Mouse (Mus musculus) lung, adult 2 months (tissue): ENCODE results near the gene Gstm6.

Experiments used
- CTCF ChIP-seq: fragments of 200-500 bp; IDR thresholded peaks from 2 replicates; pipeline ENCODE4 v1.5.1; 2011; ENCODE audit warnings: mild to moderate bottlenecking, low read length, control low read depth; ENCODE audit not compliant: insufficient read depth
- POLR2A ChIP-seq: fragments of 200-500 bp; IDR thresholded peaks from 2 replicates; pipeline ENCODE4 v1.6.1; 2011; ENCODE audit warnings: low read depth, mild to moderate bottlenecking, control low read depth, low read length, borderline replicate concordance; ENCODE audit errors: extremely low read depth

- TF ChIP-seq CTCF: peak; percentile 93
- TF ChIP-seq POLR2A: no peak
Measured at GRCm38 (mm10) chr3:107953328-107953755, 9.8 kb upstream of the Gstm6 start.
